Mouse (Mus musculus) liver, embryonic 16.5 days (tissue): ENCODE results near the gene Celf5. TPM values are rescaled to one million over a fixed set of nuclear protein-coding genes. Genes with fewer than 3 reads are reported as not detected.
"Not testable (repeated sequence)": the region's sequence is repeated elsewhere in the genome, so short reads cannot be mapped to it uniquely, and the experiment has no call there.

Experiments
- ATAC-seq: fragments of 200-750 bp; cut with Nextera tagmentation; 2 replicates; pipeline ENCODE4 v1.8.0; 2017; ENCODE audit warnings: low read depth, mild to moderate bottlenecking, moderate number of reproducible peaks, moderate library complexity
- H3K27ac ChIP-seq: fragments of 300-500 bp; sonication (generic); 2 replicates; pipeline ENCODE4 v1.5.1; 2014; ENCODE audit warnings: mild to moderate bottlenecking, low read length
- H3K27me3 ChIP-seq: fragments of 300-500 bp; sonication (generic); 2 replicates; pipeline ENCODE4 v1.6.1; 2014; ENCODE audit warnings: low read depth, low read length, mixed read lengths; ENCODE audit not compliant: control insufficient read depth, insufficient read depth
- H3K36me3 ChIP-seq: fragments of 300-500 bp; sonication (generic); 2 replicates; pipeline ENCODE4 v1.6.1; 2014; ENCODE audit warnings: mild to moderate bottlenecking; ENCODE audit not compliant: control insufficient read depth, insufficient read depth
- H3K4me1 ChIP-seq: fragments of 300-500 bp; sonication (generic); 2 replicates; pipeline ENCODE4 v1.6.1; 2014; ENCODE audit warnings: low read depth, low read length, mixed read lengths; ENCODE audit not compliant: control insufficient read depth
- H3K4me2 ChIP-seq: fragments of 300-500 bp; sonication (generic); 2 replicates; pipeline ENCODE4 v1.6.1; 2014; ENCODE audit warnings: low read depth, low read length, mixed read lengths
- H3K4me3 ChIP-seq: fragments of 300-500 bp; sonication (generic); 2 replicates; pipeline ENCODE4 v1.5.1; 2014; ENCODE audit warnings: low read depth, mild to moderate bottlenecking, low read length
- H3K9ac ChIP-seq: fragments of 300-500 bp; sonication (generic); 2 replicates; pipeline ENCODE4 v1.6.1; 2014; ENCODE audit warnings: low read depth, low read length
- H3K9me3 ChIP-seq: fragments of 300-500 bp; sonication (generic); replicated peaks from 2 replicates; pipeline ENCODE4 v1.6.1; 2016; ENCODE audit warnings: low read length; ENCODE audit not compliant: control insufficient read depth
- WGBS: fragments of 180-500 bp; shearing (Covaris S2); extraction: QIAGEN DNeasy Blood & Tissue Kit; methylation state at CpG from one replicate; pipeline ENCODE4 v1.1.7; 2014; ENCODE audit not compliant: insufficient replicate concordance; 5-methylcytosine and 5-hydroxymethylcytosine counted together
- polyA plus RNA-seq: library from polyadenylated mRNA; unstranded; fragments of >200 nt; fragmentation: Nextera tagmentation; extraction: Ambion mirVana; gene quantifications from 2 replicates; pipeline ENCODE4 v1.2.1, GENCODE M21; 2015

Celf5 gene
- polyA plus RNA-seq, 1 experiment from 2014 or later: 0.05 TPM

DNA sequence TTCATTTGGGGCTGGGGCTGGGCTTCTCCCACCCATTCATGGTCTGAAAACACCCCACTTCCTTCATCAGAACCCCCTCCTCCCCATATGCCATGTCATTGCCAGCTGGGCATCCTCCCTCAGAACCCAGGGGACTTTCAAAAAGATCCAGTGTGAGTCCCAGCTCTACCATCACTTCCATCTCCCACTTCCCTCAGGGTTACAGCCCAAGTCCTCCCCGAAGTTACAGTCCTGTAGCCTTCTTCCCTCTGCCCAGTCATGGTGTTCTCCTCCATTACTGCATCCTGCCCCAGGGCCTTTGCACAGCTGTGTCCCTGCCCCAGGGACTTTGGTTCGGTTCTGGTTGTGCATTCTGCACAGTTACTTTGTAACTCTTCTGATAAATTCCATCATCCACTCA lies 28.4 kb downstream of the Celf5 start:
- Histone ChIP-seq H3K27me3 (peaks cover 77% of the 10 kb centered on the region), H3K9ac (no peak overlapping the region), H3K27ac (no peak overlapping the region), H3K36me3 (no peaks in the 10 kb centered on the region), H3K4me1 (no peaks in the 10 kb centered on the region; the same call in 1 of the 2 replicates), H3K9me3 (no peaks in the 10 kb centered on the region), H3K4me3 (no peak overlapping the region), H3K4me2 (no peak overlapping the region)
- no peak for ATAC-seq
- 36% methylated on average over 2 of the region's 2 CpGs for WGBS

DNA sequence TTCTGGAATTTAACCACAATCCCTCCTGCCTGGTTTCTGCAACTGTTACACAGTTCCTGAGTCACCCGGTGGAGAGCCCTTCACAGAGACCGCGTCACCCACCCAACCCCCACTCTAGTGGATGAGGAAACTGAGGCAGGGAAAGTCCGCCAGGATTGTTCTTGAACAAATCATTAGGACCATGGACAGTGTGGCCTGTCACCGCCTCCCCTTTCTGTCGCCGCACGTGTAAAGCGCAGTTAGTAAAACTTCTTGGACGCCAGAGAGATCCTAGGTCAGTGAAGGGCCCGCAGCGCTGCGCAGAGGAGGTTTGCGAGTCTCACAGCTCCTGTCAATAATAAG lies 29.6 kb downstream of the Celf5 start:
- Histone ChIP-seq H3K27me3 (peaks cover 69% of the 10 kb centered on the region), H3K4me1 (no peaks in the 10 kb centered on the region; the same call in 1 of the 2 replicates), H3K4me2 (no peak overlapping the region), H3K27ac (no peak overlapping the region), H3K9me3 (no peaks in the 10 kb centered on the region), H3K9ac (no peak overlapping the region), H3K4me3 (no peak overlapping the region), H3K36me3 (no peaks in the 10 kb centered on the region)
- 4% methylated on average over 14 of the region's 14 CpGs for WGBS
- no peak for ATAC-seq

DNA sequence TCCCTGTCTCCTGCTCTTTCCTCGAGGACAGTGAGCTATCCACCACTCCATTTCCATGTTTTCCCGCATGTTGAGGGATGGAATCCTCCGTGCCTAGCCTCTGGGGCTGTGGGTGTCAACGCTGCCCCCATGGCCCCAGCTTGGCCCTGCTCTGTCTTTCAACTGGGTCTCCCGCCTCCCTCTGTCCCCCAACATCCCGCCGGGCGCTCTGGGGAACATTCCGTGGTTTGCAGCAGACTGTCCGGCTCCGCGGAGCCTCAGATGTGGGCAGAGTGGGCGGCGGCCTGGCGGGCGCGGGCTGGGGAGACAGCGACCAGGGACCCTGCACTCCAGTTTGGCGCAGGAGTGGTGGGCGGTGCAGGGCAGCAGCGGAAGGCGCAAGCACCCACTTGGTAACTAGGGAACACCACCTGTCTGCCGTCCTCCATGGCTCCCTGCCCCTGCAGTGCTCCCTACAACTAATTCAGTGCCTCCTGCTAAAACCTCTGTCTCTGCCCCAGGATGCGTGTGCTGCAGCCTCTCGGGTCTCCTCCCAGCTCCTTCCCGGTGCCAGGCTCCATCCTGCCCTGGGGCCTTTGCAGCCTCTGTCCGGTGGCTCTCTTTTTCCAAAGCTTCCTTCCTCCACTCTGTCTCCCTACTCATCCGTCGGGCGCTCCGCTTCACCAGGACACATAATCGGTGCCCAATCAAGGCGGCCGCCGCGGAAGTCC lies 30.1 kb downstream of the Celf5 start:
- Histone ChIP-seq H3K27ac (no peak overlapping the region), H3K9ac (no peak overlapping the region), H3K36me3 (no peaks in the 10 kb centered on the region), H3K4me1 (no peaks in the 10 kb centered on the region; the same call in 1 of the 2 replicates), H3K27me3 (peaks cover 64% of the 10 kb centered on the region), H3K4me2 (no peak overlapping the region), H3K9me3 (no peaks in the 10 kb centered on the region), H3K4me3 (no peak overlapping the region)
- ATAC-seq: no peak
- 7% methylated on average over 36 of the region's 36 CpGs for WGBS

DNA sequence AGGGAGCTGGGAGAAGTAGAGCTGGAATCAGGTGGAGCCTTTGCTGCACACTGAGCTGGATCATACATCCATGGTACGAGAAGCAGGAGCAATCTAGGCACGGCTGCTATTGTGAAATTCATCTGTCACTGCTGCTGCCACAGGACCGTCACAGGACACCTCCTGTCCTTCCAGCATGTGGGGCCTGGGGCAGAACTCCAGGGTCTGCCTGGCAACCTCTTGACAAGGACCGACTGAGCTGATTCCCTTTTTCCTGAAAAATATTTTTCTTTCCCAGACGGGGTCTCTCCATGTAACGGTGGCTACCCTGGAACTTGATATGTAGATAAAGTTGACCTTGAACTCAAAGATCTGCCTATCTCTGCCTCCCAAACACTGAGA lies 31.2 kb downstream of the Celf5 start:
- WGBS: 42% methylated on average over 6 of the region's 6 CpGs
- Histone ChIP-seq H3K9ac (no peak overlapping the region), H3K4me1 (no peaks in the 10 kb centered on the region), H3K27me3 (peaks cover 56% of the 10 kb centered on the region), H3K4me2 (no peak overlapping the region), H3K9me3 (no peaks in the 10 kb centered on the region), H3K36me3 (no peaks in the 10 kb centered on the region), H3K27ac (no peak overlapping the region), H3K4me3 (no peak overlapping the region)
- ATAC-seq: no peak

DNA sequence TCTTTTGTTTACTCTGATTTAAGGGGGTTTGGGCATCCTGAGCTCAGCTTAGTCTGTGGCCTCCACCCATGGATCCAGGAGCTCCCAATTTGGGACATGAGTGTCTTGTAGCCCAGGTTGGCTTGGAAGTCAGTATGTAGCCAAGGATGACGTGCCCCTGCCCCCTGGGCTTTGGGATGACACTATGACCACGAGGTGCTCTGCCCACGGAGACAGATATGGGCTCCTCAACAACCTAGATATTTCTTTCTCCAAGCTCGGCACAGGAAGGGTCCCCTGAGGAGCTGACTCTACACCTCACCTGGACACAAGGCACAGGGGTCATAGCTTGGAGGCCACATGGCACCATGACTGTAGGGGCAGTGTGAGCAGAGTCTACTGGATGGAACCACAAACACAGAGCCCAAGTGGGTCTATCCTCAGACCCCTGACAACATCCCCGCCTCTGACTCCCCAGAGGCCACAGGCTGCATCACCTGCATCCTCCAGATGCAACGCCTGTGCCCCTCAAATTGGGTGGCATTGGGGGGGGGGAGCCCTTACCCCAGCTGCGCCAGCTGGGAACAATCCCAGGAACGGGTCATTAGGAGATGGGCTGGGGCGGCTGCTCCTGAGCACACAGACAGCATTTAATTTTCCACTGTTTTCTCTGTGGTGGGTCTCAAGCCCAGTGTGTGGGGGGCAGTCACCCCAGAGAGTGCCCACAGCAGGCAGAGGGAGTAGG lies 31.7 kb downstream of the Celf5 start:
- no peak overlapping the region for H3K9ac ChIP-seq
- H3K36me3 ChIP-seq: no peaks in the 10 kb centered on the region
- H3K27ac ChIP-seq: no peak overlapping the region
- H3K4me1 ChIP-seq: no peaks in the 10 kb centered on the region
- no peaks in the 10 kb centered on the region for H3K9me3 ChIP-seq
- H3K27me3 ChIP-seq: peaks cover 52% of the 10 kb centered on the region
- WGBS: 42% methylated on average over 9 of the region's 9 CpGs
- H3K4me3 ChIP-seq: no peak overlapping the region
- no peak for ATAC-seq
- H3K4me2 ChIP-seq: no peak overlapping the region

DNA sequence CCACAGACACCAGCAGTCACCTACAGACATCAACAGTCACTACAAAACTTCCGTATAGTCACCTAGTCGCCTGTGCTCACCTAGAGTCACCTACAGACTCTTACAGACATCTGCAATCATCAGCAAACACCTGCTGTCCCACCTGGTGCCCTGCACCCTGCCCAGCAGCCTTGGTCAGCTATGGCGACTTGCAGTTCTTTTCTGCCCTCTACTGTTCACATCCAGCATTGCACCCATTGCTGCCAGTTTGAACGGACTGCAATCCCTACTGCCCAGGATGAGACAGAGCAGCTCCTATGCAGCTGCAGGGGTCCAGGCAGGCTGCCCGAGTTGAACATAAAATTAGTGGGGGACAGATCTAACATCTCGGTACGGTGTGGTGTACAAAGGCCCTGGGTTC lies 32.4 kb downstream of the Celf5 start:
- H3K27me3 ChIP-seq: peaks cover 46% of the 10 kb centered on the region

DNA sequence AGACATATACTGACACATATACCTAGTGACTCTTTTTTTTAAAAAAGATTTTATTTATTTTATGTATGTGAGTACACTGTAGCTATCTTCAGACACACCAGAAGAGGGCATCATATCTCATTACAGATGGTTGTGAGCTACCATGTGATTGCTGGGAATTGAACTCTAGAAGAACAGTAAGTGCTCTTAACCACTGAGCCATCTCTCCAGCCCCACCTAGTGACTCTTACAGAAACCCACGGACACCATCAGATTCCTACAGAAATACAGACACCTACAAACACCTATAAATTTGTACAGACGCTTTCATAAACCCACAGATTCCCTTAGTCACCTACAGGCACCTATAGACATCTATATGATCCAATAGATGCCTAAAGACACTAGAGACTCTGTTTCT lies 37.0 kb downstream of the Celf5 start:
- not testable (repeated sequence) for H3K36me3 ChIP-seq, H3K4me2 ChIP-seq, ATAC-seq, H3K9me3 ChIP-seq, H3K27me3 ChIP-seq, H3K4me3 ChIP-seq, H3K4me1 ChIP-seq, H3K9ac ChIP-seq, H3K27ac ChIP-seq
- 21% methylated on average over 2 of the region's 2 CpGs for WGBS

More for the DNA sequence above, 32.4 kb downstream of the Celf5 start:
- H3K4me1 ChIP-seq: no peaks in the 10 kb centered on the region
- WGBS: under 1% methylated on average over 7 of the region's 7 CpGs
- no peak overlapping the region for H3K27ac ChIP-seq
- peak; percentile 55 for ATAC-seq
- H3K4me3 ChIP-seq: no peak overlapping the region
- H3K9ac ChIP-seq: no peak overlapping the region
- no peak overlapping the region for H3K4me2 ChIP-seq
- H3K36me3 ChIP-seq: no peaks in the 10 kb centered on the region
- no peaks in the 10 kb centered on the region for H3K9me3 ChIP-seq

DNA sequence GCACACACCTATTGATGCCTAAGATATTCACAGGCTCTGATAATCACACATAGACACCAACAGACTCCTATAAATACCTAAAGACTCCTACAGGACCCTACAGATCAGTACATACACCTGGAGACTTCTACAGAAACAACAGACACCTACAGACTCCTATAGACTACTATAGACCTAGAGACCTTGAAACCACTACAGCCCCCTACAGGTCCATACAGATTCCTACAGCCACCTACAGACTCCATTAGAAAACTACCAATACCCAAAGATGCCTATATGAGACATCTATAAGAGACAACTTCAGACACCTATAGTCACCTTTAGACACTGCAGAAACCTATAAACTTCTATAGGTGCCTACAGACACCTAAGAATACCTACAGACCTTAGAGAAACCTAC lies 41.5 kb downstream of the Celf5 start:
- Histone ChIP-seq H3K4me2 (no peak overlapping the region), H3K27me3 (no peaks in the 10 kb centered on the region), H3K9me3 (no peaks in the 10 kb centered on the region), H3K36me3 (no peaks in the 10 kb centered on the region), H3K9ac (no peak overlapping the region), H3K4me3 (no peak overlapping the region), H3K4me1 (no peaks in the 10 kb centered on the region), H3K27ac (no peak overlapping the region)
- ATAC-seq: no peak

DNA sequence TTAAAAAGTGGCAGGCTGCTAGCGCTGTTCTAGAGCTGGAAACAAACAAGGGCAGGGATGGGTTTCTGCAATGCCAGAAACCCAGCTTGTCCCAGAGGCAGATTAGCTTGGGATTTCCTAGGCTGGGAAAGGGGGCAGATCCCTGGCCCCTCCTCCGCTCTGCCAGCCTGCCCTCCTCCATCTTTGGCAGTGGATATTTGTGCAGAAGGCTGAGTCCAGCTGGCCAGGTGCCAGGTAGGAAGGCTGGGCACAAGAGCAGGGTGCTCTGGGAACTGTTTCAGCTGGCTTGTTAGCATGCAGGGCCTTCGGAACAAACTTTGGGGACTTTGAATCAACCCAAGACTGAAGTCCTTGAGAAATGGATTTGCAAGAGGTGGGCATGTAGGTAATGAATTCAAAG lies 47.1 kb downstream of the Celf5 start:
- Histone ChIP-seq H3K9me3 (no peaks in the 10 kb centered on the region), H3K4me3 (no peak overlapping the region), H3K4me1 (peaks cover 21% of the 10 kb centered on the region), H3K36me3 (no peaks in the 10 kb centered on the region), H3K9ac (no peak overlapping the region), H3K27ac (no peak overlapping the region), H3K4me2 (no peak overlapping the region), H3K27me3 (peaks cover 18% of the 10 kb centered on the region)
- ATAC-seq: no peak
- WGBS: 69% methylated on average over 3 of the region's 3 CpGs
